Mouse (Mus musculus) midbrain, embryonic 13.5 days (tissue): ENCODE results near the gene Ikbkg. TPM values are rescaled to one million over a fixed set of nuclear protein-coding genes. Genes with fewer than 3 reads are reported as not detected.
"Not testable (repeated sequence)": the region's sequence is repeated elsewhere in the genome, so short reads cannot be mapped to it uniquely, and the experiment has no call there.

Experiments used
- ATAC-seq: fragments of 200-750 bp; cut with Nextera tagmentation; 2 replicates; pipeline ENCODE4 v1.8.0; 2017; ENCODE audit warnings: mild to moderate bottlenecking, moderate TSS enrichment, moderate library complexity
- H3K27ac ChIP-seq: fragments of 300-500 bp; sonication (generic); 2 replicates; pipeline ENCODE4 v1.5.1; 2015; ENCODE audit warnings: inconsistent platforms, mild to moderate bottlenecking, moderate library complexity
- H3K27me3 ChIP-seq: fragments of 300-500 bp; sonication (generic); 2 replicates; pipeline ENCODE4 v1.6.1; 2015; ENCODE audit warnings: mild to moderate bottlenecking, inconsistent platforms
- H3K36me3 ChIP-seq: fragments of 300-500 bp; sonication (generic); 2 replicates; pipeline ENCODE4 v1.6.1; 2015; ENCODE audit warnings: mild to moderate bottlenecking, inconsistent platforms
- H3K4me1 ChIP-seq: fragments of 300-500 bp; sonication (generic); replicated peaks from 2 replicates; pipeline ENCODE4 v1.6.1; 2015; ENCODE audit warnings: inconsistent platforms
- H3K4me2 ChIP-seq: fragments of 300-500 bp; sonication (generic); replicated peaks from 2 replicates; pipeline ENCODE4 v1.6.1; 2015; ENCODE audit warnings: moderate library complexity, mild to moderate bottlenecking, inconsistent platforms
- H3K4me3 ChIP-seq: fragments of 300-500 bp; sonication (generic); replicated peaks from 2 replicates; pipeline ENCODE4 v1.5.1; 2015; ENCODE audit warnings: mild to moderate bottlenecking, inconsistent platforms
- H3K9ac ChIP-seq: fragments of 300-500 bp; sonication (generic); replicated peaks from 2 replicates; pipeline ENCODE4 v1.6.1; 2015; ENCODE audit warnings: mild to moderate bottlenecking, inconsistent platforms
- H3K9me3 ChIP-seq: fragments of 300-500 bp; sonication (generic); 2 replicates; pipeline ENCODE4 v1.6.1; 2016; ENCODE audit warnings: mild to moderate bottlenecking, inconsistent platforms
- WGBS: fragments of 180-500 bp; shearing (Covaris S2); methylation state at CpG from one replicate; pipeline ENCODE4 v1.1.7; 2015; 5-methylcytosine and 5-hydroxymethylcytosine counted together
- polyA plus RNA-seq: library from polyadenylated mRNA; unstranded; fragments of >200 nt; fragmentation: Nextera tagmentation; extraction: Ambion mirVana; gene quantifications from 2 replicates; pipeline ENCODE4 v1.2.1, GENCODE M21; 2015

The Ikbkg gene
- polyA plus RNA-seq = 17.8 and 19.2 TPM in 2 replicates

- 29% methylated on average over 30 of the region's 30 CpGs for WGBS
- peak within 1 kb of the TSS; percentile 85 for H3K27ac ChIP-seq
- H3K27me3 ChIP-seq = no peaks in the 10 kb centered on the region
- peak within 1 kb of the TSS; percentile 51 for H3K4me3 ChIP-seq
- ATAC-seq = peak; percentile 100
- no peaks in the 10 kb centered on the region for H3K36me3 ChIP-seq
- H3K9ac ChIP-seq = peak within 1 kb of the TSS; percentile 78
- H3K4me1 ChIP-seq = peaks cover 11% of the 10 kb centered on the region
- H3K4me2 ChIP-seq = peak within 1 kb of the TSS; percentile 62
- H3K9me3 ChIP-seq = no peaks in the 10 kb centered on the region; the same call in 1 of the 2 replicates
Measured at GRCm38 (mm10) chrX:74392535-74393443, at the start of gene Ikbkg, which contains the start of gene Fam3a. Gene Ikbkg, plus strand, starts transcription at chrX:74393290. Gene Fam3a, minus strand, starts transcription at chrX:74393272.

- no peaks in the 10 kb centered on the region for H3K9me3 ChIP-seq
- ATAC-seq = peak; percentile 78
- H3K4me2 ChIP-seq = peak overlapping the region; percentile 63
- peak overlapping the region; percentile 64 for H3K9ac ChIP-seq
- H3K27me3 ChIP-seq = no peaks in the 10 kb centered on the region
- H3K4me1 ChIP-seq = peaks cover 7% of the 10 kb centered on the region; the same call in 1 of the 2 replicates
- H3K4me3 ChIP-seq = peak overlapping the region; percentile 47
- no peaks in the 10 kb centered on the region for H3K36me3 ChIP-seq
- 36% methylated on average over 13 of the region's 13 CpGs for WGBS
- H3K27ac ChIP-seq = peak overlapping the region; percentile 76
Measured at GRCm38 (mm10) chrX:74352645-74353466, 40.2 kb upstream of the Ikbkg start.

- Histone ChIP-seq H3K4me3 (peak within 1 kb of the TSS; percentile 47), H3K27ac (peak within 1 kb of the TSS; percentile 76), H3K36me3 (no peaks in the 10 kb centered on the region), H3K27me3 (no peaks in the 10 kb centered on the region), H3K4me1 (peaks cover 7% of the 10 kb centered on the region; the same call in 1 of the 2 replicates), H3K9ac (peak within 1 kb of the TSS; percentile 64), H3K9me3 (no peaks in the 10 kb centered on the region), H3K4me2 (peak within 1 kb of the TSS; percentile 63)
- ATAC-seq = peak; percentile 94
- 23% methylated on average over 11 of the region's 22 CpGs for WGBS
Measured at GRCm38 (mm10) chrX:74353467-74353770, 39.7 kb upstream of the Ikbkg start, which contains the start of gene Lage3. Gene Lage3, minus strand, starts transcription at chrX:74353618.

- H3K4me2 ChIP-seq, H3K9ac ChIP-seq, H3K27ac ChIP-seq, H3K4me3 ChIP-seq, H3K4me1 ChIP-seq, H3K36me3 ChIP-seq, H3K9me3 ChIP-seq, H3K27me3 ChIP-seq, ATAC-seq: not testable (repeated sequence)
- 84% methylated on average over 3 of the region's 3 CpGs for WGBS
Measured at GRCm38 (mm10) chrX:74357069-74357468, 36.0 kb upstream of the Ikbkg start.

- 56% methylated on average over 11 of the region's 11 CpGs for WGBS
Measured at GRCm38 (mm10) chrX:74359171-74359570, 33.9 kb upstream of the Ikbkg start.

GRCm38 (mm10) chrX:74367512-74367911 lies 25.6 kb upstream of the Ikbkg start:
- Histone ChIP-seq H3K4me1 (peaks cover 10% of the 10 kb centered on the region), H3K9ac (peak overlapping the region; percentile 84), H3K27ac (no peak overlapping the region), H3K9me3 (no peaks in the 10 kb centered on the region), H3K27me3 (no peaks in the 10 kb centered on the region), H3K4me2 (peak overlapping the region; percentile 69), H3K4me3 (peak overlapping the region; percentile 59), H3K36me3 (peaks cover 3% of the 10 kb centered on the region; the same call in 1 of the 2 replicates)
- ATAC-seq = 0 out of 2 replicates have a peak, but pooled peaks have one; percentile 2
- WGBS = 70% methylated on average over 10 of the region's 10 CpGs

More at GRCm38 (mm10) chrX:74359171-74359570, 33.9 kb upstream of the Ikbkg start:
- Histone ChIP-seq H3K36me3 (no peaks in the 10 kb centered on the region), H3K9ac (no peak overlapping the region), H3K27me3 (no peaks in the 10 kb centered on the region), H3K4me1 (no peaks in the 10 kb centered on the region), H3K4me3 (no peak overlapping the region), H3K4me2 (no peak overlapping the region), H3K27ac (no peak overlapping the region), H3K9me3 (no peaks in the 10 kb centered on the region)
- ATAC-seq = no peak

- peak; percentile 80 for ATAC-seq
- WGBS = 27% methylated on average over 48 of the region's 49 CpGs
Measured at GRCm38 (mm10) chrX:74368209-74368909, 24.7 kb upstream of the Ikbkg start.

GRCm38 (mm10) chrX:74372888-74373549 lies 20.1 kb upstream of the Ikbkg start, which contains the start of the genes Ubl4a and Slc10a3:
Gene Ubl4a, minus strand, starts transcription at chrX:74373218.
Gene Slc10a3, minus strand, starts transcription at chrX:74373349.
- Histone ChIP-seq H3K9ac (peak within 1 kb of the TSS; percentile 52), H3K36me3 (no peaks in the 10 kb centered on the region; the same call in 1 of the 2 replicates), H3K9me3 (no peaks in the 10 kb centered on the region), H3K4me1 (0 out of 2 replicates have a peak, but pooled peaks cover 4% of the 10 kb centered on the region), H3K4me2 (peak within 1 kb of the TSS; percentile 58), H3K4me3 (peak within 1 kb of the TSS; percentile 44), H3K27me3 (no peaks in the 10 kb centered on the region), H3K27ac (no peak within 1 kb of the TSS)
- ATAC-seq = peak; percentile 92
- 26% methylated on average over 32 of the region's 32 CpGs for WGBS

More at GRCm38 (mm10) chrX:74368209-74368909, 24.7 kb upstream of the Ikbkg start:
- Histone ChIP-seq H3K36me3 (peaks cover 3% of the 10 kb centered on the region; the same call in 1 of the 2 replicates), H3K4me1 (peaks cover 15% of the 10 kb centered on the region), H3K9ac (peak overlapping the region; percentile 84), H3K4me3 (peak overlapping the region; percentile 59), H3K9me3 (no peaks in the 10 kb centered on the region), H3K27ac (peak overlapping the region; percentile 80), H3K4me2 (peak overlapping the region; percentile 69), H3K27me3 (no peaks in the 10 kb centered on the region)

GRCm38 (mm10) chrX:74384451-74384850 lies 8.6 kb upstream of the Ikbkg start:
- H3K4me1 ChIP-seq = no peaks in the 10 kb centered on the region
- H3K9me3 ChIP-seq = no peaks in the 10 kb centered on the region
- no peak for ATAC-seq
- H3K27me3 ChIP-seq = no peaks in the 10 kb centered on the region
- peaks cover 23% of the 10 kb centered on the region for H3K36me3 ChIP-seq
- H3K9ac ChIP-seq = no peak overlapping the region
- 91% methylated on average over 2 of the region's 2 CpGs for WGBS
- H3K4me3 ChIP-seq = no peak overlapping the region
- H3K27ac ChIP-seq = no peak overlapping the region
- no peak overlapping the region for H3K4me2 ChIP-seq

- Histone ChIP-seq H3K9me3 (no peaks in the 10 kb centered on the region), H3K4me3 (no peak overlapping the region), H3K4me2 (no peak overlapping the region), H3K36me3 (peaks cover 23% of the 10 kb centered on the region), H3K27me3 (no peaks in the 10 kb centered on the region), H3K9ac (no peak overlapping the region), H3K4me1 (peaks cover 6% of the 10 kb centered on the region), H3K27ac (no peak overlapping the region)
- ATAC-seq = no peak
Measured at GRCm38 (mm10) chrX:74388153-74388552, 4.9 kb upstream of the Ikbkg start.

- Histone ChIP-seq H3K36me3 (no peaks in the 10 kb centered on the region), H3K9me3 (no peaks in the 10 kb centered on the region; the same call in 1 of the 2 replicates), H3K9ac (no peak overlapping the region), H3K4me1 (no peaks in the 10 kb centered on the region), H3K27ac (no peak overlapping the region), H3K27me3 (no peaks in the 10 kb centered on the region), H3K4me3 (no peak overlapping the region), H3K4me2 (no peak overlapping the region)
- WGBS = 81% methylated on average over 3 of the region's 3 CpGs
- ATAC-seq = no peak
Measured at GRCm38 (mm10) chrX:74400136-74400535, 7.0 kb downstream of the Ikbkg start.
